Mouse (Mus musculus) neural tube, embryonic 12.5 days (tissue): ENCODE measurements around the gene Plrg1. TPM values are rescaled to one million over a fixed set of nuclear protein-coding genes. Genes with fewer than 3 reads are reported as not detected.

Experiments
- ATAC-seq: fragments of 200-750 bp; cut with Nextera tagmentation; 2 replicates; pipeline ENCODE4 v1.8.0; 2017; ENCODE audit warnings: low read depth, mild to moderate bottlenecking, moderate TSS enrichment, moderate library complexity; ENCODE audit not compliant: low FRiP score
- H3K27ac ChIP-seq: fragments of 300-500 bp; sonication (generic); 2 replicates; pipeline ENCODE4 v1.5.1; 2016
- H3K27me3 ChIP-seq: fragments of 300-500 bp; sonication (generic); replicated peaks from 2 replicates; pipeline ENCODE4 v1.6.1; 2016; ENCODE audit warnings: mild to moderate bottlenecking
- H3K36me3 ChIP-seq: fragments of 300-500 bp; sonication (generic); 2 replicates; pipeline ENCODE4 v1.6.1; 2016; ENCODE audit warnings: mild to moderate bottlenecking
- H3K4me1 ChIP-seq: fragments of 300-500 bp; sonication (generic); 2 replicates; pipeline ENCODE4 v1.6.1; 2016
- H3K4me2 ChIP-seq: fragments of 300-500 bp; sonication (generic); replicated peaks from 2 replicates; pipeline ENCODE4 v1.6.1; 2016; ENCODE audit warnings: mild to moderate bottlenecking
- H3K4me3 ChIP-seq: fragments of 300-500 bp; sonication (generic); 2 replicates; pipeline ENCODE4 v1.5.1; 2016
- H3K9ac ChIP-seq: fragments of 300-500 bp; sonication (generic); 2 replicates; pipeline ENCODE4 v1.6.1; 2016; ENCODE audit warnings: mild to moderate bottlenecking
- H3K9me3 ChIP-seq: fragments of 300-500 bp; sonication (generic); 2 replicates; pipeline ENCODE4 v1.6.1; 2016; ENCODE audit warnings: mild to moderate bottlenecking
- WGBS: fragments of 180-500 bp; shearing (Covaris S2); methylation state at CpG from one replicate; pipeline ENCODE4 v1.1.7; 2016; 5-methylcytosine and 5-hydroxymethylcytosine counted together
- polyA plus RNA-seq: library from polyadenylated mRNA; unstranded; fragments of >200 nt; fragmentation: Nextera tagmentation; extraction: Ambion mirVana; gene quantifications from 2 replicates; pipeline ENCODE4 v1.2.1, GENCODE M21; 2016

The Plrg1 gene
- polyA plus RNA-seq, 1 experiment from 2014 or later: 118 TPM

DNA sequence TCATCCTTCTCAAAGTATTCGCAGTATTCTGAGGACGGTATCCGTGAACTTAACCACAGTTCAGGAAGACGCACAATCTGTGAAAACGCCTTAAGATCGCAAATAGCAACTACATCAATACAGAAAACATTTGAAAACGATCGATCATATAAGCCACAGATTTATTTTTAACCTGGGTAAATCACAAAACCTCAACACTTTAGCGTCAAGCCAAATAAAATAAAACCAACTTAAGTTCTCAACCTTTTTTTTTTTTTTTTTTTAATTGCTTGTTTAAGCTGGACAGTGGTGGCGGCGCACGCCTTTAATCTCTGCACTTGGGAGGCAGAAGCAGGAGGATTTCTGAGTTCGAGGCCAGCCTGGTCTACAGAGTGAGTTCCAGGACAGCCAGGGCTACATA lies 563 bp upstream of the Plrg1 start:
- H3K27ac ChIP-seq: no peak overlapping the region
- ATAC-seq: no peak; the same call in 1 of the 2 replicates
- no peak overlapping the region for H3K9ac ChIP-seq
- H3K4me1 ChIP-seq: peaks cover 10% of the 10 kb centered on the region
- H3K4me2 ChIP-seq: peak overlapping the region; percentile 38
- no peaks in the 10 kb centered on the region for H3K9me3 ChIP-seq
- no peaks in the 10 kb centered on the region for H3K27me3 ChIP-seq
- peaks cover 28% of the 10 kb centered on the region for H3K36me3 ChIP-seq
- 39% methylated on average over 13 of the region's 13 CpGs for WGBS
- H3K4me3 ChIP-seq: peak overlapping the region; percentile 69; the same call in 1 of the 2 replicates

- H3K9me3 ChIP-seq: no peaks in the 10 kb centered on the region
- 95% methylated on average over 2 of the region's 2 CpGs for WGBS
- H3K36me3 ChIP-seq: peaks cover 50% of the 10 kb centered on the region
- H3K4me2 ChIP-seq: peak overlapping the region; percentile 86
- ATAC-seq: no peak
- H3K27ac ChIP-seq: no peak overlapping the region
- H3K27me3 ChIP-seq: no peaks in the 10 kb centered on the region
- H3K9ac ChIP-seq: no peak overlapping the region
- peaks cover 10% of the 10 kb centered on the region for H3K4me1 ChIP-seq
- no peak overlapping the region for H3K4me3 ChIP-seq
These were observed 1.7 kb downstream of the Plrg1 start for GRCm38 (mm10) chr3:83057046-83057445.

GRCm38 (mm10) chr3:83067920-83068319 lies 12.6 kb downstream of the Plrg1 start:
- ATAC-seq: no peak
- no peaks in the 10 kb centered on the region for H3K4me1 ChIP-seq
- no peak overlapping the region for H3K9ac ChIP-seq
- peaks cover 93% of the 10 kb centered on the region for H3K36me3 ChIP-seq
- H3K27me3 ChIP-seq: no peaks in the 10 kb centered on the region
- 96% methylated on average over 9 of the region's 9 CpGs for WGBS
- no peak overlapping the region for H3K27ac ChIP-seq
- H3K4me3 ChIP-seq: no peak overlapping the region
- H3K4me2 ChIP-seq: no peak overlapping the region
- H3K9me3 ChIP-seq: no peaks in the 10 kb centered on the region

- Histone ChIP-seq H3K9ac (no peak overlapping the region), H3K36me3 (peaks cover 88% of the 10 kb centered on the region), H3K9me3 (no peaks in the 10 kb centered on the region), H3K4me3 (no peak overlapping the region), H3K4me2 (no peak overlapping the region), H3K4me1 (no peaks in the 10 kb centered on the region), H3K27ac (no peak overlapping the region), H3K27me3 (no peaks in the 10 kb centered on the region)
- WGBS: 96% methylated on average over 13 of the region's 13 CpGs
- ATAC-seq: no peak
These were observed 13.5 kb downstream of the Plrg1 start for GRCm38 (mm10) chr3:83068869-83069268.

DNA sequence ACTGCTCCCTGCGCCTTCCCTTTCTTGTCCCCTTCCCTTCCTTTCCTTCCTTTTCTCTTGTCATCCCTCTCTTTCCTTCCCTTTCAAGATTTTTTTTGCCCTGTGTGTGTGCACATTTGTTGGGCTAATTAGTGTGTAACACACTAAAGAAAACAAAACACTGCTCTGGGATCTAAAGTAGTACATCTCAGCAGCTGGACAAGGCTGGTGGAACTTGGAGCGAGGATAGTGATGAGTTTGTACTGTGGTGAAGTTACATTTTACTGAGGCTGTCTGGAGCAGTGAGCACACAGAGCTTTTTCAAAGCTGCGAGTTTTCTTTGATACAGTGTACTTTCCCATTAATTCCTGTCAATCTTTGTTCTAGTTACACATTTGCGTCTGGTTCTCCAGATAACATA lies 14.9 kb downstream of the Plrg1 start:
- no peak overlapping the region for H3K9ac ChIP-seq
- no peak for ATAC-seq
- H3K27me3 ChIP-seq: no peaks in the 10 kb centered on the region
- no peak overlapping the region for H3K4me3 ChIP-seq
- no peaks in the 10 kb centered on the region for H3K9me3 ChIP-seq
- H3K27ac ChIP-seq: no peak overlapping the region
- H3K4me1 ChIP-seq: no peaks in the 10 kb centered on the region
- H3K36me3 ChIP-seq: peaks cover 78% of the 10 kb centered on the region
- 88% methylated on average over 4 of the region's 4 CpGs for WGBS
- no peak overlapping the region for H3K4me2 ChIP-seq

- Histone ChIP-seq H3K27ac (no peak overlapping the region), H3K36me3 (peaks cover 17% of the 10 kb centered on the region), H3K4me2 (no peak overlapping the region), H3K9me3 (no peaks in the 10 kb centered on the region), H3K4me3 (no peak overlapping the region), H3K27me3 (no peaks in the 10 kb centered on the region), H3K4me1 (peaks cover 9% of the 10 kb centered on the region; the same call in 1 of the 2 replicates), H3K9ac (peak overlapping the region; percentile 13; the same call in 1 of the 2 replicates)
- ATAC-seq: peak; percentile 68
- 20% methylated on average over 3 of the region's 3 CpGs for WGBS
These were observed 21.2 kb downstream of the Plrg1 start for GRCm38 (mm10) chr3:83076563-83076962.

GRCm38 (mm10) chr3:83080567-83081055 lies 25.3 kb downstream of the Plrg1 start:
- no peaks in the 10 kb centered on the region for H3K27me3 ChIP-seq
- no peak overlapping the region for H3K27ac ChIP-seq
- 3% methylated on average over 11 of the region's 11 CpGs for WGBS
- peaks cover 9% of the 10 kb centered on the region; the same call in 1 of the 2 replicates for H3K4me1 ChIP-seq
- H3K9ac ChIP-seq: no peak overlapping the region
- peak; percentile 33; the same call in 1 of the 2 replicates for ATAC-seq
- H3K4me2 ChIP-seq: peak overlapping the region; percentile 55
- no peaks in the 10 kb centered on the region for H3K36me3 ChIP-seq
- no peak overlapping the region for H3K4me3 ChIP-seq
- H3K9me3 ChIP-seq: no peaks in the 10 kb centered on the region

DNA sequence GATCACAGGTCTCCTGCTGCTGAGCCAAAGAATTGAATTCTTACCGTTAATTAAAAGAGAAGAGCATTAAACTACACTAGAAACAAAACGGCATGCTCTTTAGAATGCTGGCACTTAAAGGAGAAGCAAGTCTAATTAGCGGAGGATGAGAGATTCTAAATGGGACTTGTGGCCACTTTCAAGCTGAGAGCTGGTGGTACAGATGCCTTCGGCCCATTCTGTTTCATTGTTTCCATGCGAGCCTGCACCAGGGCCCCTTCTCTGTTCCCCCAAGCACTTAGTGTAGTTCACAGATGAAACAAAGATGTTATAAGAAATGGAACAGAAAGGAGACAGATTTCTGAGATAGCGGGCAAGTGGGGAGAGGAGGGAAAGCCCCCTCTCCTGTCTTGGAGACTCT lies 42.3 kb downstream of the Plrg1 start:
- Histone ChIP-seq H3K9me3 (no peaks in the 10 kb centered on the region), H3K27me3 (no peaks in the 10 kb centered on the region), H3K4me3 (no peak overlapping the region), H3K27ac (no peak overlapping the region), H3K36me3 (no peaks in the 10 kb centered on the region), H3K4me1 (peaks cover 21% of the 10 kb centered on the region), H3K9ac (no peak overlapping the region), H3K4me2 (peak overlapping the region; percentile 56; the same call in 1 of the 2 replicates)
- ATAC-seq: no peak
- WGBS: 28% methylated on average over 6 of the region's 6 CpGs

DNA sequence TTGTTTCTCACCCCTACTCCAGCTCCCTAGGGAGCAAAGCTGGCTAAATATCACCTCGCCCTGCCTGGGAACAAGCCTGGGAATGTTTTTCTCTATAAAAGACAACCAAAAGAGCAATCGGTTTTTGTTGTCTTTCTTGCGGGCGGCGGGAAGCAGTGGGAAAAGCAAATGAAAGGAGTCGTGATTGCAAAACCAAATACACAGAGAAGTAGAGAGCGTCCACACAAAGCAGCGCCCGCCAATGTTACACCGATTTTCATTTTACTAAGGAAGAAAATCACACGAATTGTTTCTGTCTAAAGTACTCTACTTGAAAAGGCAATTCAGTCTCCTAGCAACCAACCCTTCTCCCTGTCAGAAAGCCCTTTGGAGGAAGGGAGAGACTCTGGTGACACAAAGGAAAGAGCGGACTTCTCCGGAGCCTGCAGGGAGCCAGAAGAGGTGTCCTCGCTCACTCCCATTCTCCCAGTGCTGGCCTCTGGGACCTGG lies 43.3 kb downstream of the Plrg1 start:
- no peaks in the 10 kb centered on the region for H3K36me3 ChIP-seq
- no peak overlapping the region for H3K4me3 ChIP-seq
- no peak overlapping the region for H3K9ac ChIP-seq
- no peaks in the 10 kb centered on the region for H3K9me3 ChIP-seq
- peak; percentile 89 for ATAC-seq
- no peak overlapping the region for H3K27ac ChIP-seq
- H3K4me1 ChIP-seq: peaks cover 21% of the 10 kb centered on the region
- WGBS: 3% methylated on average over 14 of the region's 14 CpGs
- H3K27me3 ChIP-seq: no peaks in the 10 kb centered on the region
- H3K4me2 ChIP-seq: peak overlapping the region; percentile 56

DNA sequence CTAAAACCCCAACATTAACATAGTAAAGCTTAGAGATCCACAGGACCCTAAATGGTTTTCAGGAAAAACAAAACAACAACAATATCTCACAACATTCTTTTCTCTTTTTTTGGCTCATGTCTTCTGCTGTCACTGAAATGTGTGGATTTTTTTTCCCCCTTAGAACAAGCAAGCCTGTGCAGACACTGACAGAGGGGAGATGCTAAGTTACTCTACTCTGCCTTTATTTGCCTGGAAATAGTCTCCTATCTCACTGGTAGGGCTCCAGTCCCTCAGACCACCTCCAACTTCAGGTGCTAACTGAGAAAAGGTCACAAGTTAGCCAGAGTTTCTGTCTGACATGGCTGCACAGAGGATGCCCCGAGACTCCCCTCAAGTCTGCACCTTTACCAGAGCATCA lies 43.8 kb downstream of the Plrg1 start:
- Histone ChIP-seq H3K9ac (no peak overlapping the region), H3K4me1 (peaks cover 21% of the 10 kb centered on the region), H3K4me3 (no peak overlapping the region), H3K27me3 (no peaks in the 10 kb centered on the region), H3K36me3 (no peaks in the 10 kb centered on the region), H3K9me3 (no peaks in the 10 kb centered on the region), H3K4me2 (peak overlapping the region; percentile 56), H3K27ac (no peak overlapping the region)
- WGBS: 69% methylated on average over 1 of the region's 1 CpGs
- ATAC-seq: peak; percentile 22

DNA sequence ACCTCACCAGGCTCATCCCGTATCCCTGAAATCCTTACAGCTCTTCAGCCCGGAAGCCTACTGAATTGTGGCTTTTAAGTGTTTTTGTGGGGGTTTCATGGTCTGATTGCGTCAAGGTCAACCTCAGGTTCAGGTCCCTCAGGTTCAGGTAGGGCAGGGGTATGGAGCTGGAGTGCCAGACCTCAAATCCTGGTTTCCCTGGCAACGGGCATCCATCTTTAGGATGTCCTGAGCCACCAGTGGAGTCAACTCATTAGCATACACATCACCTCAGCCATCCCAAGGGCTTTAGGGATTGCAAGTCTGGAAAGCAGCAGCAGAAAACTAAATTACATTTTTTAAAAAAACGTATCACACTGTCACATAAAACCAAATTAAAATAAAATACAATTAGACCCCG lies 44.3 kb downstream of the Plrg1 start:
- Histone ChIP-seq H3K4me1 (peaks cover 21% of the 10 kb centered on the region), H3K9me3 (no peaks in the 10 kb centered on the region), H3K4me2 (no peak overlapping the region), H3K36me3 (no peaks in the 10 kb centered on the region), H3K27ac (no peak overlapping the region), H3K4me3 (no peak overlapping the region), H3K27me3 (no peaks in the 10 kb centered on the region), H3K9ac (no peak overlapping the region)
- ATAC-seq: peak; percentile 54
- WGBS: 52% methylated on average over 6 of the region's 6 CpGs

GRCm38 (mm10) chr3:83102286-83102685 lies 47.0 kb downstream of the Plrg1 start:
- no peak overlapping the region for H3K27ac ChIP-seq
- H3K4me2 ChIP-seq: no peak overlapping the region
- no peak overlapping the region for H3K9ac ChIP-seq
- no peaks in the 10 kb centered on the region for H3K36me3 ChIP-seq
- WGBS: 93% methylated on average over 6 of the region's 6 CpGs
- H3K9me3 ChIP-seq: no peaks in the 10 kb centered on the region
- H3K27me3 ChIP-seq: no peaks in the 10 kb centered on the region
- H3K4me3 ChIP-seq: no peak overlapping the region
- no peak for ATAC-seq
- H3K4me1 ChIP-seq: peaks cover 21% of the 10 kb centered on the region

DNA sequence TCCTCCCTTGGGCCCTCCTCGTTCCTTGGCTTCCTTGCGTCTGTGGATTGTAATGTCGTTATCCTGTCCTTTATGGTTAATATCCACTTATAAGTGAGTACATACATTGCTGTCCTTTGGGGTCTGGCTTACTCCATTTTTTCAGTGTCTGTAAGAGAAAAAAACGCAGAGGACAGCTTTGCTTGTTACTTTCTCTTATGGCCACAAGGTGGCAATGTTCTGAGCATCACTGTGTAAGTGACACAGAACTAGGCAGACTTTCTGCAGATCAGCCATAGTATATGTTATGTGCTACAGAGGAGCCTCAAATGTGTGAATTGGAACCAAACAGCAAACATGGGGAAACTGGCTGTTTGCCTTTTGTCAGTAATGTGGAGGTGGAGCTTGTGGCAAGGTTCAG lies 54.8 kb downstream of the Plrg1 start:
- 36% methylated on average over 4 of the region's 4 CpGs for WGBS
- no peak overlapping the region for H3K9ac ChIP-seq

More for the DNA sequence above, 54.8 kb downstream of the Plrg1 start:
- Histone ChIP-seq H3K4me3 (no peak overlapping the region), H3K27ac (no peak overlapping the region), H3K27me3 (no peaks in the 10 kb centered on the region), H3K9me3 (no peaks in the 10 kb centered on the region), H3K36me3 (no peaks in the 10 kb centered on the region), H3K4me2 (no peak overlapping the region), H3K4me1 (peaks cover 21% of the 10 kb centered on the region)
- ATAC-seq: peak; percentile 54; the same call in 1 of the 2 replicates
